Mouse (Mus musculus) CH12.LX (cell line): ENCODE results near the gene Dnajc5.

Experiments used
- BHLHE40 ChIP-seq: IDR thresholded peaks from 2 replicates; pipeline ENCODE4 v1.6.1; 2011; ENCODE audit warnings: mild to moderate bottlenecking, low read depth, low read length, improper control_type of control experiment
- CTCF ChIP-seq, 2 experiments: IDR thresholded peaks in 1 of 2; conservative IDR thresholded peaks in 1 of 2; 2 replicates each; pipeline ENCODE4 v1.5.1; 2011 to 2012; ENCODE audit warnings: low read depth in 2 of 2, low read length in 2 of 2, improper control_type of control experiment in 1 of 2, inconsistent platforms in 1 of 2, mild to moderate bottlenecking in 1 of 2, moderate library complexity in 1 of 2
- ELF1 ChIP-seq: IDR thresholded peaks from 2 replicates; pipeline ENCODE4 v1.6.1; 2014; ENCODE audit warnings: low read depth, mild to moderate bottlenecking, inconsistent platforms, low read length, improper control_type of control experiment
- EP300 ChIP-seq: IDR thresholded peaks from 2 replicates; pipeline ENCODE4 v1.6.1; 2011; ENCODE audit warnings: low read length, improper control_type of control experiment
- MAFK ChIP-seq: IDR thresholded peaks from 2 replicates; pipeline ENCODE4 v1.6.1; 2011; ENCODE audit warnings: low read length, improper control_type of control experiment; ENCODE audit not compliant: insufficient replicate concordance
- MXI1 ChIP-seq: IDR thresholded peaks from 2 replicates; pipeline ENCODE4 v1.6.1; 2011; ENCODE audit warnings: mild to moderate bottlenecking, low read depth, low read length, improper control_type of control experiment
- POLR2A ChIP-seq: IDR thresholded peaks from 2 replicates; pipeline ENCODE4 v1.6.1; 2011; ENCODE audit warnings: low read depth, mild to moderate bottlenecking, improper control_type of control experiment, low read length
- RAD21 ChIP-seq: IDR thresholded peaks from 2 replicates; pipeline ENCODE4 v1.6.1; 2011; ENCODE audit warnings: low read depth, mild to moderate bottlenecking, low read length, improper control_type of control experiment, moderate library complexity
- SMC3 ChIP-seq: IDR thresholded peaks from 2 replicates; pipeline ENCODE4 v1.6.1; 2011; ENCODE audit warnings: low read depth, low read length, improper control_type of control experiment
- TCF12 ChIP-seq: IDR thresholded peaks from 2 replicates; pipeline ENCODE4 v1.6.1; 2014; ENCODE audit warnings: low read depth, mild to moderate bottlenecking, inconsistent platforms, low read length, improper control_type of control experiment
- UBTF ChIP-seq: IDR thresholded peaks from 2 replicates; pipeline ENCODE4 v1.6.1; 2012; ENCODE audit warnings: low read depth, mild to moderate bottlenecking, inconsistent platforms, low read length, improper control_type of control experiment, moderate library complexity
- USF1 ChIP-seq: IDR thresholded peaks from 2 replicates; pipeline ENCODE4 v1.6.1; 2014; ENCODE audit warnings: low read depth, mild to moderate bottlenecking, inconsistent platforms, low read length, improper control_type of control experiment
- ZC3H11A ChIP-seq: IDR thresholded peaks from 2 replicates; pipeline ENCODE4 v1.6.1; 2012; ENCODE audit warnings: low read depth, mild to moderate bottlenecking, inconsistent platforms, low read length, improper control_type of control experiment
- ZMIZ1 ChIP-seq: IDR thresholded peaks from 2 replicates; pipeline ENCODE4 v1.6.1; 2012; ENCODE audit warnings: low read depth, mild to moderate bottlenecking, inconsistent platforms, low read length, improper control_type of control experiment

- no peak for TF ChIP-seq CTCF (conservative IDR thresholded peaks at IDR 0.05 in 1 of 2, IDR thresholded peaks at IDR 0.05 in 1 of 2; ENCODE audit: low read depth in 2 of 2, low read length in 2 of 2)
- no peak for TF ChIP-seq MXI1
- no peak for TF ChIP-seq ZC3H11A
- TF ChIP-seq TCF12: no peak
- TF ChIP-seq SMC3: no peak
- TF ChIP-seq EP300: no peak
- TF ChIP-seq POLR2A: no peak
- no peak for TF ChIP-seq RAD21
- no peak for TF ChIP-seq UBTF
- TF ChIP-seq MAFK: no peak
- TF ChIP-seq USF1: no peak
- TF ChIP-seq ELF1: no peak
- no peak for TF ChIP-seq BHLHE40
- TF ChIP-seq ZMIZ1: no peak
Measured at GRCm38 (mm10) chr2:181584411-181584942, 64.2 kb downstream of the Dnajc5 start, which contains the start of gene Uckl1.
